Mouse (Mus musculus): ENCODE results near the gene Chkb.
"Not testable (repeated sequence)": the region's sequence is repeated elsewhere in the genome, so short reads cannot be mapped to it uniquely, and the experiment has no call there.

Chkb gene

DNA sequence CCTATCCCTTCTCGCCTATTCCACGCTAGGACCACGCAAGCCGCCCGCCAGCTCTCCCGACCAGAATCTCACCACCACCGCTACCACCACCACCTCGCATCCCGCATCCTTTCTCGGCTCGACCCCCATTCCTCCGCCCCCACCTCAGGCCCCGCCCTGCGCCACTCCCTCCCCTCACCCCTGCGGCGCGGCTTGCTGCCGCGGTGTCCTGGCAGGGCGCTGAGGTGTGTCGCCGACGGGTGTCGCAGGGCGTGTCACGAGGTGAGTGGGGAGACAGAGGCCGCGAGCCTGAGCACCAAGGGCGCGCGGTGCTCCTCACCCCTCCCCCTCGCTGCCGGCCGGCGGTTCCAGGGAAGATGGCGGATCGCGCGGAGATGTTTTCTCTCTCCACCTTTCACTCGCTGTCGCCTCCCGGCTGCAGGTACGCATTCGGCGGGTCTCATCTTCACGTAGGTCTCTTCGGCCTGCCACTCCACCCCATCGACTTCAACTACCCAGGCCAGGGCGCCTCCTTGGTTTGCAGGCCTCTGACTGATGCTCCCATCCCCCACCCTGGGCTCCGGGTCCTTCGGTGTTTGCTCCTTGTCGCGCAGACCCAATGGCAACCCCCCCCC is 24.3 kb upstream of the Chkb start, which contains the start of gene Mapk8ip2:
TSS of gene Mapk8ip2 (plus strand) at position 49 of the 614 bp plus-strand sequence.
- no peak for DNase-seq (ENCODE audit: low spot score)

DNA sequence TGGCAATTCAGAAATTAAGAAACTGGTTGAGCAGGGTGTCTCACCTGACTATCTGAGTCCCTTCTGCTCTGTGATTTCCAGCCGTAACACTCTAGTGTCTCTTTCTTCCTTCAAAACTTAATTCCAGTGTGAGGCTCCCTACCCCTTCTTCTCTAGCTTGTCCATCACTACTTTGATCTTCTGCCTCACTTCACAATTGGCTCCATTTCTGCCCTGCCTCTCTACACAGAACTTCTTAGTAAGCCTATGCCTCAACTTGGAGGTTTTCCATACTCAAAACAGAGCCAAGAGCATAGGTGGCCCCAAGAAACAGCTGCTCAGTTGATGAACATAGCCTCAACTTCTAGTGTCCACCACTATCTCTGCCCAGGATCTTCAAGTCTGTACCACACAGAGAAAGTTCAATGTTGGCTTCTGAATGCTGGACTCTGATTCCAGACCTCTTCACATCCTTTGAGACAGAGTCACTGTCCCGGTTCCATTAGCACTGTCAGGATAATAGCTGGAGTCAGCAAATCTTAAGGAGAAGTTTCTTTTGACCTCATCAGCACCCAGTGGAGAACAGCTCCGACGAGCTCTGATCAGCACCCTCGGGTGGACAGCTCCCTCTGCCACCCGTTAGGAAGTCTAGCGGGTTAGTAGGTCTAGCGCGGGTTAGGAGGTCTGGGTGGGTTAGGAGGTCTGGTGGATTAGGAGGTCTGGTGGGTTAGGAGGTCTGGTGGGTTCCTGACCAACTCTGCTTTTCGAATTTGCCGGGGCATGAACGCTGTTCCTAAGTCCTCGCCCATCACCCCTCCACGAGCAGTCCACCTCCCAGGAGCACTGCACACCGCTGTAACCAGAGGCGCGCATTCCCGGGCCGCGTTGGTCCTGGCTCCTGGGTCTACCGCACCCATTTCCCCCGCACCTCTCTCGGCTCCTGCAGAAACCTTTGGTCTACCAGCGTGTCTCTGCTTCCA is 23.5 kb upstream of the Chkb start:
- peak; percentile 62 for DNase-seq (ENCODE audit: low spot score)

DNA sequence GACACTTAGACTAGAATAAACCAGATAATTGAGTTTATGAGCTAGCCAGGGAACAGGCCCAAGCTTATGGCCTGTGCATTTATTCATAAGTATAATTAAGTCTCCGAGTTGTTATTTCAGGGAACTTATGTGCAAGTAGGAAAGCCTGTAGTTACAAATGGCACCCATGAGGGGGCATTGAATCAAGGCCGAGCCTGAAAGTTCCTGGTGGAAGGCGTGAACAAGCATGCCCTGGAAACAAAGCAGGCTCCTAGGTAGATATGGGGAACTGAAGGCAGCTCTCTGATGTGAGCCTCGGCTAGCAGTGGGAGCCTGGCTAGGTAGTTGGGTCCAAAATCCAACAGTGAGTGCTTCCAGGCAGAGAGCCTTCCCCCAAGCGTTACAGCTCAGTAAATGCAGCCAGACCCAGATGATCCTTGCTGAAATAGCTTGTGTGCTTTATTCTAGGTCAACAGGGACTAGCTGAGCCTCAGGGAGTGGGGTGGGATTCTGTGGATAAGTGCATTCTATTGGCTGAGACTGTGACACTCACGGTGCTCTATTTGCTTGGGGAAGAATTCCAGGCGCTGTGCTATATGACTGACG is 12.9 kb upstream of the Chkb start:
- DNase-seq (ENCODE audit: low spot score), result no peak

DNA sequence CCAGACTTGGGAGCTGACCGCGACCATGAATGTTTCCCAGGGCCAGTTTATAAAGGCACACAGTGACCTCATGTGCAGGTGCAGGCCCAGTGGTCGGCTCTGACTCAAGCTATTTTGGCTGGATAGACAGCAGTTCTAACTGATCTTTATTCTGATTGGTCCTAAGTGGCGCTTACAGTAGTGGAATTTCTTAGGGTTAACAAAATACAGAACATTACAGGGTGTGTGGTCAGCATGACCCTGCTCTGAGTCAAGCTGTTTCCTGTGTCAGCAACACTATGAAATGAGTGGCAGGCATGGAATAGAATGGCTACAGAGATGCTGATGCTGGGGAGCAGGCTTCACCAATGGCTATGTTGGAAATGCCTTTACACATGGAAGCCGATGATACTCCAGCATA is 6.2 kb upstream of the Chkb start:
- no peak for DNase-seq (ENCODE audit: low spot score)

DNA sequence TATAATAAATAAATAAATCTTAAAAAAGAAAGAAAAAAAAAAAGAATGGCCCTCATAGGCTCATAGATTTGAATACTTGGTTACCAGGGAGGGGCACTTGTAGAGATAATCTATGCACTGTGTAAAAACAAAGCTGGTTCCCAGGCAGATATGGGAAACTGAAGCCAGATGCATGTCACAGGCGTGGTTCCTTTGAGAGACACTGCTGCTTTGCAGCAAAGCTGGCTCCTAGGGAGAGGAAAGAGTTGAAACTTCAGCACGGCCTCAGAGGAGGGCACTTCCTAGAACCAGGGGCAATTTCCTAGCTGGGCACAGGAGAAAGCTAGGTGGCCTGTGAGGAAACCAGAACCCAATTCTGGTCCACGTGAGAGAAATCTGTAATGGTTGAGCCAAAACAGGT is 4.4 kb upstream of the Chkb start:
- no peak for DNase-seq (ENCODE audit: low spot score)

DNA sequence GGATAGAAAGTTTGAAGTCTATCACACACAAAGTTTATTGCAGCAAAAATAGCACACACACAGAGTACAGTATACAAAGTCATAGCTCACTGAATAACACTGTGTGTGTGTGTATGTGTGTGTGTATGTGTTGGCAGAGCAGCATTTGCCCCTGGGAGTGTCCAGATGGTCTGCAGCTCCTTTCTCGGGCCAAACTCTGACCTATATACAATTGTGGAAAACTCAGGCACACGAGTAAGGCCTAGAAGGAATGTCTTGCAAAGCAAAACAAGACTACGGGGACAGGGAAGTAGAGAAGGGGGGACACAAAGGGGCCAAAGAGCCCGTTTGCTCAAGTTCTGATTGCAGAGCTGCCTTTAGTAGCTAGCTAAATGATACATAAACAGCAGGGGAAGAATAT is 3.2 kb upstream of the Chkb start:
- no peak for DNase-seq (ENCODE audit: low spot score)

DNA sequence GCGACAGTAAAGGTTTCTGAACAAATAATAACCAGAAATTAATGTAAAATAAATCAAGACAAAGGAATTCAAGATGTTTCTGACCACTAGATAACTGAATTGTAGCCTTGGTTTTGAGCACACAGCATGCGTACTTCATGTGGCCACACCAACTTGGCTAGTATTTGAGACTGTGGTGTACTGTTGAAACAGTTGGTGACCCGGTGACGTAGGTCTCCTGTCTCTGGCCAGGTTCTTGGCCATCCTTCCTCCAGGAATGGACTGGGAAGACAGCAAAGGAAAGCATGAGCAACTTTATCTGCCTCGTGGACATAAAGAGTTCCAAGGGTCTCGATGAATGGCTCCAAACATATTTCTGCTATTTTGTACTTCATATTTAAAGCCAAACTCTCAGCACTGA is 2.1 kb upstream of the Chkb start:
- no peak for DNase-seq (ENCODE audit: low spot score)

DNA sequence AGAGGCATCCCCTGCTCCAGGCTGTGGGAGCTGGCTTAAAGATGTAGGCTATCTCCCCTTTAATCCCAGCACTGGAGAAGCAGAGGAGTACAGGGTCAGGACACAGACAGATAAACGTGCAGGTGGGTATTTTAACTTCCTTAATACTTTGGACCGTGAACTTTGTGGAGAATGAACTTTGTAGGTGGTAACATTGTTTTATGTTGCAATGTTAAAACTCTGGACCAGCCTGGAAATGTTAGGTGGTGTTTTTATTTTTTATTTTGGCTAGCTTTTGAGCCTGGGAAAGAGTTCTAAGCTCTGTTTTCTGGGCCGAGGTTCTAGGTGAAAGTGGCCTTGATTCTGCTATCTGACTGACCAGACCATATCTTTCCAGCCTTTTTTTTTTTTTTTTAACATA is 1.6 kb upstream of the Chkb start:
- no peak for DNase-seq (ENCODE audit: low spot score)

DNA sequence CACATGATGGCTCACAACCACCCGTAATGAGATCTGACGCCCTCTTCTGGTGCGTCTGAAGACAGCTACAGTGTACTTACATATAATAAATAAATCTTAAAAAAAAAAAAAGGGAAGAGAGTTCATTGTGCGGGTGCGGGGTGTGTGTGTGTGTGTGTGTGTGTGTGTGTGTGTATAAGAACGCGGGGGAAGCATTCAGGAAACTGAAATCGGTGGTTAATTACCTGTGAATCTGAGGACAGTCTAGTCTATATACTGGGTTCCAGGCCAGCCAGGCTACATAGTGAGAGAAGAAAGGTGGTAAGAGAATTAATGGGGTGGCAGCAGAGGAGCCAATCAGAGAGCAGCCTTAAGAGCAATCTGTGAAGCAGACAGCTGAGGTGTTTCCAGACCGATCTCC is 1.1 kb upstream of the Chkb start:
- not testable (repeated sequence) for DNase-seq (ENCODE audit: low spot score)

DNA sequence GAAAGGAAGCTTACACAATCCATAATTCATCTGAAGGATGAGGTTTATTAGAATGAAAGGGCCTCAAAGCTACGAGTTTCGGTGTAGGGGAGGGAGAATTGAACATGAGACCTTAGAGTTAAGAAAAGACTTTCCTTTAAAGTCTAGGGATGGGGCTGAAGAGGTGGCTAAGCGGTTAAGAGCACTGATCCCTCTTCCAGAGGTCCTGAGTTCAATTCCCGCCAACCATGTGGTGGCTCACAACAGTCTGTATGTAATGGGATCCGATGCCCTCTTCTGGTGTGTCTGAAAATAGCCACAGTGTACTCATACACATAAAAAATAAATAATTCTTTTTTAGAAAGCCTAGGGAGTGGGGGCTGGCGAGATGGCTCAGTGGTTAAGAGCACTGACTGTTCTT is 633 bp upstream of the Chkb start:
- no peak for DNase-seq (ENCODE audit: low spot score)

DNA sequence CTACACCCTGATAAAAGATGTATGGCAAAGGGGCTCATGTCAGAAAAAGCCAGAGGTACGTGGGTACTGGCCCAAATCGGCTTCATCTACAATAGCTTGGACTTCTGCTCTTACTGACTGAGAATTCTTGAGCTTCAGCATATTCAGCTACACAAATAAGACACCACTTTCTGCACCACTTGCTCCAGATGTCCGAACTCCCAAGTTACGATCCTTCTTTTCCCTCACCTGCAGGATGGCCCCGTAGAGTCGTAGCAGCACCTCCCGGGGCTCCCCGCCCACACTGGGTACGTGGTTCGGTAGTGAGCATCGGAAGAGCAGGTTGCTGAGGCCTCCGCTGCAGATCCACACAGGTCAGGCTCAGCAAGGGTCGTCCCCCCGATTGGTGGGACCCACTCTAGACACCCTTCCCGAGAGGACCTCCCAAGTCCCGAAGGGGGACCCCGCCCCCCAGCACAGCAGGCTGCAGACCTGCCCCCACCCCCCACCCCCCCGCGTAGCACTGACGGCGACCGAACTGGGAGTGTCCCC is 822 bp downstream of the Chkb start:
- DNase-seq (ENCODE audit: low spot score), result no peak

DNA sequence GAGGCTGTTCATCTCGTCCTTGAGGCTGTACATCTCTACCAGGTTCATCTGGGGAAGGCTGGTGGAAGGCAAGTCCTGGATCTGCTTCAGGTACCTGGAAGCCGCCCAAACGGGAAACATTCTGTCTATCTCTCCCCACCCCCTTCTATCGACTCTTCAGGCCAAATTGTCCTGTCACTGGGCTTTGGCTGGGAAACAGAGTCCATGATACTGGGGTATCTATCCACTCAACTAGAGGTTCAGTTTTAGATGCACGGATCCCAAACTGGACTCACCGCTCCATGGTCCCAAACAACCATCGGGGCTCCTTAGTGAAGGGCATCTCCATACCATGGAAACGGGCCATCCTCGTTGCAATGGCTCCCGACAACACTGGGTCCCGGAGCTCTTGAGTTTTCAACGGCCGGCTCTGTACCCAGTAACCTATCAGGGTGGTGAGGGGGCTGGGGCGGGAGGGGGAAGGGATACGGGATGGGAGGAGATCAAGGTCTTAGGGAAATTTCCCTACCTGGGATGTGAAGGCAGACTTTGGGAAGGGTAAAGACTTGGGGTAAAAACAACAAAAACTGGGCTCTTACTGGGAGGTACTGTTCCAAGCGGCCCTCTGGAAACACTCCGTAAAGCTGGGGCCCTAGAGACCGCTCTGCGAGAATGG is 1.4 kb downstream of the Chkb start:
- DNase-seq (ENCODE audit: low spot score), result no peak

DNA sequence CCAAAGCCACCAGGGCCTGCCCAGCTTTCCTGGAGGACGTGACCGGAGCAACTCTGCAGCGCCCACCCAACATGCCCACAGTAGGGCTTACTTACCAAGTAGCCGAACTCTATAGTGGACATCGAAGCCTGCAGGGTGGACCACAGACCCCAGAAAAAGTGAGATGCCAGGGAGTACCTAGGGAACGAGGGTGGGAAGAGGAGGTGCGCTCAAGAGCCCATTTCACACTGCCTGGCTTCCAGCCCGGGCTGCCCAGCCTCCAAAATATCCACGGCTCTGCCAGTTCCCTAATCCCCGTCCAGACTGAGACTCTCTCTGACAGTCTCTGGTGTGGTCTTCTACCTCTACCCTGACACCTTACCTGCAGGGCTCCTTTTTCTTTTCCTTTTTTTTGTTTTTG is 3.0 kb downstream of the Chkb start:
- DNase-seq (ENCODE audit: low spot score), result no peak

DNA sequence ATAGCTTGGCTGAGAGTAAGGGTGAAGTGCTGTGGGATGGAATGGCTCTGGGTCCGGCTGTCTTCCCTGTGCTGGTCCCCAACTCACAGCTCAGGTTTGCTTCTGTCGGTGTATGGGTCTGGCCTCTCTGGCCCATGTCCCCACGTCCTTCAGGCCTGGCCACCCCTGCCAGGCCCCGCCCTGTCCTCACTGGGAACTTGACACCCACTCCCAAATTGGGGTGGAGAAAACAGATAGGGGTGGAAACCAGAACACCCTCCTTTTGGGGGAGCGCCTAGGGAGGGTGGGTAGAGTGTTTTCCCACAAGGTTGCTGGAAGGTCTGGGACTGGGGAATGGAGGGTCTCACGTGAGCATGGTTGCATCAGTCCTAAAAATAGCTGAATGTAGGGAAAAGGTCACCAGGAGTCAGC is 4.0 kb downstream of the Chkb start, which contains the start of gene Cpt1b:
TSS of gene Cpt1b (minus strand) at position 153 of the 411 bp plus-strand sequence.
- no peak for DNase-seq (ENCODE audit: low spot score)

DNA sequence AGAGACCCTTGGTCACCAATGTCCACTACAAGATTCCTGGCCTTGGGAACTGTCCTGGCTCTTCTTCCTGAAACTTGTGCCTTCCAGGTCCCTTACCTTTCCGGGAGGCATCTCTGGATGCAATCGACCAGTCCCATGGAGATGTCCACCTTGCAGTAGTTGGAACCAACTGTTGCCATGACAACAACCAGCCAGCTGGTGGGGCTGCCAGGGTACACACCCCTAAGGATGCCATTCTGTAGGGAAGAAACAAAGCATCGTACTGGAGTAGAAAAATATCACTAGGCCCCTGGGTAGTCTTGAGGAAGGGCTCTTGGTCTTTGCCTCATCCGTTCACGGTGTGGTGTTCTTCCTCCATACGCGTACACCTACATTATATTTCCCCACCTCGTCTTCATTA is 5.1 kb downstream of the Chkb start:
- DNase-seq (ENCODE audit: low spot score), result no peak

DNA sequence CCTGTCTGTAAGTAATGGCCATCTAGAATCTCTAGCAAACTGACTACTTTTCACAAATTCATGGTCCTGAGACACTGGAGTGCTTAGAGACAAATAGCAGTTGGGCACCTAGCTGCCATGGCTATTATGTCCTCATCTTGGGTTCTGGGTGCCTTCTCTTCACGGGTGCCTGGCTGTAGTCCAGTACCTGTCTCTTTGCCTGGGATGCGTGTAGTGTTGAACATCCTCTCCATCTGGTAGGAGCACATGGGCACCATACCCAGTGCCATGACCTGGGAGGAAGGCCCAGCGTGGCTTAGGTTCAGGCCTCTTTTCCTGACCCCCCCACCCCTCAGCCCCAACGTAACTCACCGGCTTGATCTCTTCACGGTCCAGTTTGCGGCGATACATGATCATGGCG is 7.8 kb downstream of the Chkb start:
- DNase-seq (ENCODE audit: low spot score), result no peak

DNA sequence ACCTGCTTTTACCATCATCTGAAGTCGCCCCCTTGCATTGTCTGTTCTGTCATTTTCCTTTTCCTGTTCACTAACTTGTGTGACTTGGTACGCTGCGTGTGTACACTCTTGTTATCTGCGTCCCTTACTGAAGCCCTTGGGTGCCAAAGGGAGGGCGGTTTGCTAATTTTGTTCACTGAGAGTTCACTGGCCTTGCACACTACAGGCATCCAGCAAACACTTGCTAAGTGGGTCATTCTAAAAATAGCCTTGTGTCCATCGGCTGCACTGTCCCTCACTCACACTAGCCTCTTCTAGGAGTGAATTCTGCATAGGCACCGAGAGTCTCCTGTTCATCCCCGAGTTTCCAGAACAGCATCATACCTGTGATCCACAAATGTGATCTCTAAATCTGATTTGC is 14.4 kb downstream of the Chkb start:
- DNase-seq (ENCODE audit: low spot score), result no peak

DNA sequence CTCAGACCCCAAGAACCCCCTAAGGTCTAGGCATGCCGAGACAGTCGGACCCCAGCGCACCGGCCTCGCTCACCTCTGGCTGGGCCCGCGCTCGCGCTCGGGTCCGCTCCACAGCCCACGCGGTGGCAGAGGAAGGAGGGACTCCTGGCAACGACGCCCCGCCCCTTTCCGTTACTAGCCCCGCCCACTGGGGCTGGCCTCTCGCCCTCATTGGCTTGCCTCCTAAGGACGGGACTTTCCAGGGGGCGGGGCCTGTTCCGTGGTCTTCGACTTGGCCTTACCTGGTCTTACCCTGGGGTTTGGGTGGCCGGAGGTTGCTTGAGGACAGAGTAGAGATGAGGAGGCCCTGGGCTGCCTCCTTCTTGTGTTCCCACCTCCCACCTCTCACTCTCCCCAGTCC is 19.6 kb downstream of the Chkb start, which contains the start of gene Syce3:
TSS of gene Syce3 (minus strand) at position 386 of the 400 bp plus-strand sequence.
- DNase-seq (ENCODE audit: low spot score), result no peak

DNA sequence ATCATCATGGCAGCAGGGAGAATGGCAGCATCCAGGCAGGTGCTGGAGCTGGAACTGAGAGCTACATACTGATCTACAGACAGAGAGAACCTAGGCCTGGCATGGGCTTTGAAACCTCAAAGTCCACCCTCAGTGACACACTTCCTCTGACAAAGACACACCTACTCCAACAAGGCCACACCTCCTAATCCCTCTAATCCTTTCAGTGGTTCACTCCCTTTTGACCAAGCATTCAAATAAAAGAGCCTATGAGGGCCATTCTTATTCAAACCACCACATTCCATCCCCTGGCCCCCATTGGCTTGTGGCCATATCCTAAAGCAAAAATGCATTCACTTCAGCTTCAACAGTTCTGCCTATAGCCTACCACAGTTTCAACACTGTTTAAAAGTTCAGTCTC is 23.0 kb downstream of the Chkb start:
- DNase-seq (ENCODE audit: low spot score), result no peak

DNA sequence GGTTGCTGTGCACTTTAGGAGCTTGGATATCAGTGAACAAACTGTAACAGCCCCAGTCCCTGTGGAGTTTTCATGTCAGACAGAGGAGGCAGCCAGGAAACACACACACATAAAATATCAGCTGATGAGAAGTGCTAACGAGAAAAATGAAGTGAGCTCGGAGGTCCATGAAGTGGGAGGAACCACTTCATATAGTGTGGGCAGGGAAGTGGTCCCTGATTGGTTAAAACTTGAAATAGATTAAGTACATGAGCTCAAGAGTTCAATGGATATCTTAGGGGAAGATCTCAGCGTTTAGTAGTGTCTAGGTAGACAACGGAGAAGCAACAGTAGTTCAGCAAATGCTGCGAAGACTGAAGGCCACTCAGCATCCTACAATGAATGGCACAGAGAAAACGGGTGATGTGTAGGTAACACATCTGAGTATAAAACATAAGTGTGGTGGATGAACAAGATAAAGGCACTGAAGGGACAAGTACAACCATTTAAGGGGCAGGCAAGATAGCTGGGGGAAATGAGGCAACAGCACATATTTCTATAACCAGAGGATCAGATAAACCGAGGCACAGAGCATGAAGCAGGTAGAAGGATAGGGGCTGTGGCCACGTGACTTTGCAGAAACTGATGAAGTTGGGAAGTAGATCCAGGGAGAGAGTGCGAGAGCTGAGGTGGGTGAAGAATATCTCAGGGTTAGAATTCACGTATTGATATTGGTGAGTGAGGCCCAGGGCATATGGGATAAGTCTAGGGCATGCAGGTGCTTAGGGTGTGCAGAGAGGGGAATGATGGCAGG is 24.7 kb downstream of the Chkb start:
- DNase-seq (ENCODE audit: low spot score), result no peak

DNA sequence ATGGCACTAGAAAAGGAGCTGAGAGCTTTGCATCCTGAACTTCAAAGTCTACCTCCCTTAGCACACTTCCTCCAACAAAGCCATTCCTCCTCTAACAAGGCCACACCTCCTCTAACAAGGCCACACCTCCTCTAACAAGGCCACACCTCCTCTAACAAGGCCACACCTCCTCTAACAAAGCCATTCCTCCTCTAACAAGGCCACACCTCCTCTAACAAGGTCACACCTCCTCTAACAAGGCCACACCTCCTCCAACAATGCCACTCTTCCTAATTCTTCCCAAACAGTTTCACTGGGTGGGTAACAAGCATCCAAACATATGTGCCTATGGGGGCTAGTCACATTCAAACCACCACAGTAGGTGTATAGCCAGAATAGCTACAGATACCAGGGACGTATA is 27.2 kb downstream of the Chkb start:
- DNase-seq (ENCODE audit: low spot score), result no peak

Data from ovary, postnatal 10 days (tissue).